Mouse (Mus musculus): ENCODE results near the gene Ncaph2.

Gene Ncaph2

DNA sequence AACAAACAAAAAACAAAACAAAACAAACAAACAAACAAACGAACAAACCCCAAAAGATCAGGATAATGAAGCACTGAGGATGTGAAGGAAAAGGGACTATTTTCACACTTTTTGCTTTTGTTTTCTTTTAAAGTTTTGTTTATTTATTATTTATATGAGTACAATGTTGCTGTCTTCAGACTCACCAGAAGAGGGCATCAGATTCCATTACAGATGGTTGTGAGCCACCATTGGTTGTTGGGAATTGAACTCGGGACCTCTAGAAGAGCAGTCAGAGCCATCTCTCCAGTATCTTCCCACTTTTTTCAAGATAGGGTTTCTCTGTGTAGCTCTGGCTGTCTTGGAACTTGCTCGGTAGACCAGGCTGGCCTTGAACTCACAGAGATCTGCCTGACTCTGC is 12.2 kb upstream of the Ncaph2 start:
- no peak for DNase-seq (ENCODE audit: low spot score)

DNA sequence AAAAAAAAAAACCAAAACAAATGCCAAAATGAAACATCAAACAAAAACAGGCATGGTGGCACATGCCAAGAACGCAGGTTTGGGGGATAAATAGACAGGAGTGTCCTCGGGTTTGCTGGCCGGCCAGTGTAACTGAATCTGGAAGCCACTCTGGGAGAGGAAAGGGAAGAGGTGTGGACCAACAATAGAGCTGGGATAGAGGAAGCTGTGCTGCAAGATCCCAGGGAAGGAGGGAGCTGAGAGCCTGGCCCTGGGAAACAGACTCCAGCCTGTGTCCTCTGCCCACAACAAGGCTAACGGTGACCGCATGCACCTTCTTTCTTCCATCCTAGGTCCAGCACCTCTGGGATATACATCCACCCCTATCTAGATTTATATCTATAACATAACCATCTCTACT is 5.1 kb upstream of the Ncaph2 start:
- no peak for DNase-seq (ENCODE audit: low spot score)

DNA sequence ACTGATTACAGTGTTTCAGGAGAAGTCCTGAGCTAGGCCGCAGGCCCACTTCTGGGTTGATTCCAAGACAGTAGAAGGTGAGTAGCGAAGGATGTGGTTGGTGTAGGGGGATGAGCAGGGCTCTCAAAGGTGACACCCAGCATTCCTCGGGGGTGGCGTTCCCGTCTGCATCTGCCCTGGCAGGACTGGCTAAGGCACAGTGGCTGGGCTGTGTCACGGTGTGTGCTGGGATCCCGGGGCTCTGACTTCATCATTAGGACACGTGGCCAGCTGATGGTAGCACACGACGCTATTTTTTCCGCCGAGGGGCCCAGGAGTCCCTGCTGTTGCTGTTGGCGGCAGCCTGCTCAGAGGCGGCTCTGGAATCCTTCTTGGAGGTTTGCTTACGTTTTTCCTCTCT is 4.2 kb upstream of the Ncaph2 start:
- no peak for DNase-seq (ENCODE audit: low spot score)

DNA sequence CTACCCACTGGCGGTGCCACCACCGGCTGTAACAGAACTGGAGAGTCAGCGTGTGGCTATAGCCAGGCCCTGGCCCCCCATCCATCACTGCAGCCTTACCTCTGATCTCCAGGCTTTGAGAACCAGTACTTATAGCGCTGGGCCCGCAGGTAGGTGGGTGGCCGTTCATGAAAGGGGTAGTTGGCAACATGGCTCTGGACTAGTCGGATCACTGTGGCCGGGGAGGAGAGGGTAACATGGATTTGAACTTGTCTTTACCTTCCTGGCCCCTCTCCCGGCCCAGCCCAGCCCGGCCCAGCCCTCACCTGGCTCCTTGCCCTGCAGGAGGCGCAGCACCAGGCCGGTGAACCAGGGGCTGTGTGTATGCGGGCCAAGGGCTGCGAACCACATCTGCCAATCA is 3.5 kb upstream of the Ncaph2 start:
- DNase-seq (ENCODE audit: low spot score), result no peak

DNA sequence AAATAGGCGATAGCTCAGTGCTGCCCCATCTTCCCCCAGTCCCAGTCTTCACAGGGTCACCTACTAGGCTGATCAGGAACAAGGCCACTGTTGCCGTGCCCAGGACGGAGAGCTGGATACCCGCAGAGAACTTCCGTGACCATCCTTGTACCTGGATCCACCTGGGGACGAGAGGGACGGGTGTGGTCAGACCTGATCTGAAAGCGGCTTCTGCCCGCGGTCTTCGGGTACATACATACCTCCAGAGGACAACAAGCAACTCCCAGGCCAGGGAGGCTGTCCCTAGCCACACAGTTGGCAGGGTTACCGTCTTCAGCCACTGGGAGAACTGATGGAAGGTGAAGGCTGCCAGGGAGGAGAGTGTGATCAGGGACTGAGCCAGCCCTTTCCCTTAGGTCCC is 2.7 kb upstream of the Ncaph2 start:
- DNase-seq (ENCODE audit: low spot score), result no peak

DNA sequence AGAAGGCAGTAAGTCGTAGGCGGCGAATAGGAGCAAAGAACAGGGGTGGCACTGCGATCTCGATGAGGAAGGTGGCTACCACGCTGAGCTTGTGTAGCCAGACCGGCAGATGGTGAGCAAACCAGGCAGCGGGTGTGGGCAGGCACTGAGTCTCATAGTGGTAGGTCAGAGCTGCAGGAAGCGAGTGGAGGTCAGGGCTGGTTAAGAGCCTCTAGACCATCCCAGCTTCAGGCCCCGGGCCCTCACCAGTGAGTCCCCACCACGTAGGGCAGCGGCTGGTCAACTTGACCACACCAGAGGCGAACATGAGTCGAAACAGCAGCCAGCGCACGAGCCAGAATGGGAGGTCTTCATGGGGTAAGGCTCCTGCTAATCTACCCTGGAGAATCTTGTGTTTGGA is 1.7 kb upstream of the Ncaph2 start:
- no peak for DNase-seq (ENCODE audit: low spot score)

DNA sequence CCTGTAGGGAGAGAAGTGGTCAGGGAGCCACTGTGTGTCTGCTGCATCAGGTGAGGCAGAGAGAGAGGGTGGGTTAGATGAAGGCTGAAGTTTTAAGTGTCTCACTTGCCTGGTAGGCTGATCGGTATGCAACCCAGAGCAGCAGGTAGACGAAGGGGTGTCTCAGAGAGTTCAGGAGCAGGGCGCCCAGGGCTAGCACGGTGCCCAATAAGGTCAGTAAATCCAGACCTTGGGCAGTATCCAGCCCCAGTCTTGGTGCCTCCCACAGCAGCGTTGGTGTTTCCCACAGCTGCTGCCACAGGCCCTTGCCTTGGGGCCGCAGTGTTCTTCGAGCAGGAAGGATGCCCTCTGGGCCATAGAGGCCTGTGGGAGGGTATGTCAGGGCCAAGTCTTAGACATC is 1.1 kb upstream of the Ncaph2 start:
- DNase-seq (ENCODE audit: low spot score), result no peak

DNA sequence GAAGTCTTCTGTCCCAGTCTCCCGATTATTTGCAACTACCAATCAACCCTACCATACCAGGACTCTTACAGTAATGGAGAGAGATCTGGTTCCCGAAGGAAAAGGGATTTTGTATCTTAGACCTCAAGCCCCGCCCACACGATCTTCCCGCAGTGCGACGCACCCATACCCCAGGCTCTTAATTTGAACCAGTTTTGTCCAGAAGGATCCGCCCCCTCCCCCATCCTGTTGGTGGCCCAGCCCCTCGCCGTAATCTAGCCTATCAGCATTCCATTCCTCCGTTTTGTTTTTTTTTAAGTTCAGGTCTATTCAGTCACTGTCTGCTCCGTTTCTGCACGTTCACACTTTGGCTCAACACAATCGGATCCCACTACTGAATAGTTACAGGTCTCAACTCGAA is 853 bp downstream of the Ncaph2 start:
- peak; percentile 86 for DNase-seq (ENCODE audit: low spot score)

DNA sequence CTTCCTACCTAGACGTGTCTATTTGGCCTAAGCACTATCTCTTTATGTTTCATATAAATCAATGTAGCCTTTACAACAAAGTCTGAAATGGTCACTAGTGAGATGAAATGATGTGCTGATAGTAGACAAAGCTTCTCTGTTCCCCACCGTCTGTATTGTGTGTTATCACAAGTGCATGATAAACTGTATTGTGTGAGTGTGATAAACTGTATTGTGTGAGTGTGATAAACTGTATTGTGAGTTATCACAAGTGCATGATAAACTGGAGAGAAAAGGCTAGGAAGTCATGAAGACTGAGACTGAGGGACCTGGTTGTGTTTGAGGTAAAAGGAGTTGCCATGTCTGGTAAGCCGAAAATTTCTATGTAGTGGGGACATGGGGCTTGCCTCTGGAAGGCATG is 3.3 kb downstream of the Ncaph2 start:
- DNase-seq (ENCODE audit: low spot score), result no peak

DNA sequence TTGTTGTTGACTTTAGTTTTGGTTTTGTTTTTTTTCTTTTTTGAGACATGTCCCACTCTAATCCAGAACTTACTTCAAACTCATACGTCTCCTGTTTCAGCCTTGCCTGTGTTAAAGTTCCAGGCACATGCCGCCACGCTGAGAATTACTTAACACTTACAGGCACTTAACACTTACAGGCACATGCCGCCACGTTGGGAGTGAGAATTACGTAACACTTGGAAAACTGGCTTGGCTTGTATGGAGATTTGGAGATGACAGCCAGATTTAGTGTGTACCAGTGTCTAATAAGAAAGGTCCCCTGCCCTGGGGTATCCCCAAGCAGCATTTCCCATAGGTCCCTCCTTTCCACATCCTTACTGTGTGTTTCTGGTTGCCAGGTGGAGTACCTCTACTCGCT is 7.5 kb downstream of the Ncaph2 start:
- no peak for DNase-seq (ENCODE audit: low spot score)

DNA sequence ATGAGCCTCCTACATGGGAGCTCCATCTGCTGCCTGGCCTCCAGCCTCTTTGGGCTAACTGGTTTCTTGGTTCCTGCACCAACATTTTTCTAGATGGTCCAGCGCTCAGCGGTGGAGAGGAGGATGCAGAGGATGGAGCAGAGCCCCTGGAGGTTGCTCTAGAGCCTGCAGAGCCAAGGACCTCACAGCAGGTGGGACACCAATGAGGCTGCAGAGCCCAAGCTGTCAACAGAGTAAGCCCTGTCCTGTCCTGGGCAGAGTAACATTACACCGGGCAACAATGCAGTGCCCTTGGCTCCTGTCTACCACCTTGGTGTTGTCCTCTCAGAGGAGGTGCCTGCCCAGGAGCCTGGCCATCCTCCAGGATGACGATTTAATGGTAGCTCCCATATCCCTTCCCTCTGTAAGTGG is 9.6 kb downstream of the Ncaph2 start:
- no peak for DNase-seq (ENCODE audit: low spot score)

DNA sequence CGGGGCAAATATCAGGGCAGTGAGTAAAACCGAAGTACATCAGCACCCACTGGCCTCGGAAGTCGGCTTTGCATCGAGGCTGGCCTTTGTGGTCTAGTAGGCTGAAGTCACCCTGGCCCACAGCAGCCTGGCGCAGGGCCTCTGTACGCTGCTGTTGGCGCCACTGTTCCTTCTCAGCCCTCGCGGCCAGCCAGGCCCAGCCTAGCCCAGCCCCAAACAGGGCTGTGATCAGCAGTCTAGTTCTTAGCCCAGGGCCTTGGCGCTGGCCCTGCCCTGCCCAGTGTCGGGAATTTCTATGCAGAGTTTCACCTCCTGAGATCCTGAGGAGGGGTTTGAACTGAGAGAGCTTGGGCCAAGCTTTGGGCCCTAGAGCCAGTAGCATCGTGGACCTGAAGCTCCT is 16.5 kb downstream of the Ncaph2 start:
- no peak for DNase-seq (ENCODE audit: low spot score)

DNA sequence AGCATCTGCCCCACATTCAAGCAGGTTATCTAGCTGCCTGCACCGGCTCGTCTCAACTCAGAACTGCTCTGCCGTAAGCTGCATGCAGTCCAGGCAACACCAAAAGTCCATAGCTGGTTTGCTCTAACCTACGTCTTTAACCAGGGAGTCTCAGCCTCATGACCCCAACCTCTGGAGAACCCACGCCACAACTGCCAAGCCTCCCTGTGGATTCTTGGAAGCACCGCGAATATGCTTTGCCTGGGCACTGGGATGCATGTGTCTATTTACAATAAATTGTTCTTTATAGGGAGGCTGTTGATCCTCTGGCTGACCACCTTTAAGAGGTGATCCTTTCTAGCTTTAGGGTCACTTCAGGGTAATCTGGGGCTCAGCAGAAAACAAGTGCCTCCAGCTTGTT is 17.0 kb downstream of the Ncaph2 start:
- DNase-seq (ENCODE audit: low spot score), result no peak

DNA sequence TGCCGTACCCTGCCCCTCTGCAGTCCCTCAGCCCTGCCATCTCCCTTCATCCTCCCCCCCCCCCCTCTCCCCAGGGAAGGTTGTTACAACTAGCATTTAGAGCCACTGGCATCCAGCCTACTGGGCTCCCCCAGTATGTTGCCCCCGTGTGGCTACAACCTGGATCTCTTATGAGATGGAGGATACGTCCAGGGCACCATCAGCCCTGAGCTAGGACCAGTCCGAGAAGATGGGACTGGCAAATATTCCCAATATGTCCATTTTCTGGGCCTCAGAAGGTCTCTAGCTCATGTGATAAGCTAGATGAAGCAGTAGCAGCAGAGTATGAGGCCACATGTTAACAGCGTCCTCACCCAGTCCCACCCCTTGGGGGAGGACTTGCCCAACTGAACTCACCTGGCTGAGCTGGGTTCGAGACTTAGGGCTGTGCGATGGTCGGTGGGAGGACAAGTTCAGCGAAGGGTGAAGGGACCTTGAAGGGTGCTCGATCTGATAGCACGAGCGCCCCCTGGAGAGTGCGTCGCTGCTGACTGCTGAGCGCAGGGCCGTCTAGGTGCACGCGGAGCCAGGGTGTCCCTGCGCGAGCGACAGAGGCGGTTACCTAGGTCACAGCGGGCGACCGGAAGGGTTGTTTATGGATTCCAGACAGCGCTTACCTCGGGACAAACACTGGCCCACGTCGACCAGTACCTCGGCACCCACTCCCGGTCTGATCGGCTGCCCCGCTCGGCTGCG is 17.7 kb downstream of the Ncaph2 start:
- peak; percentile 81 for DNase-seq (ENCODE audit: low spot score)

DNA sequence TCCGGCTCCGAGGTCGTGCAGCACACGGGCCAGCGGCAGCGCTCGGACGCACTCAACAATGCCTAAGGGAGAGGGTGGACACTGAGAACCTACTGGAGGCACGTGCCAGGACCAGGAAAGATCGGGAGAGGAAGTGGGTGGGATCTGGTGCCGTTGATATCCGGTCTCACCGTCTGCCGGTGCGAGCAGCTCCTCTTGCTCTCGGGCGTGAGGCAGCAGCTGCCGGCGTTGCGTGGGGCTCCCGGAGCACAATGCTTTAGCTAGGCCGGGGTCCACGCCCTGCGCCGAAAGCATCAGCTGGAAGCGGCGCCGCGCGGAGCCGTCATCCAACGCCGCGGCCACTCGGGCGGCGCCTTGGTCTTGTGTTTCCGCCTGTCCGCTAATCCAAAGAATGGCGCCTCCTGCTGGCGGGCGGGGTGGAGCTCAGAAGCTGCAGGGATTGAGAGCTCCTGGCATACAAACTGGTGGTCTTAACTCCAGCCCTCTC is 18.3 kb downstream of the Ncaph2 start, which contains the start of gene Sco2:
Gene Sco2, minus strand, starts transcription at position 85 of the 487 bp plus-strand sequence.
- DNase-seq (ENCODE audit: low spot score), result peak; percentile 86

DNA sequence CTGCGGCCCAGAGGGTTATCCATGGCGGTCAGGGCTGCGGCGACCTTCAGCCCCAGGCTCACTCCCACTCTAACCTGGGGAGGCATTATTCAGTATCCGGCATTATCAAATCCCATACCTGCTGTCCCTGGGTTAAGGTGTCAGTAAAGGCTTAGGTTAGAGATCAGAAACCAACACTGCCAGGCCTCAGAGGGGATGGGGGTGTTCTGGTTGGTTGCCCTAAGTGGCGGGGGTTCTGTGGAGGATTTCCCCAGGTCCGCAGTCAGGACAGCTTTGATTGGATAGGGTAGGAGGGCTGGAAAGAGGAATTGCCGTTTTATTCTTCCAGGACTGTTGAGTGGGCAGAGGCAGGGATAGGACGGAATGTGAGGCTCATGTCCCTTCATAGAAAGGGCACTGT is 18.8 kb downstream of the Ncaph2 start:
- DNase-seq (ENCODE audit: low spot score), result no peak

DNA sequence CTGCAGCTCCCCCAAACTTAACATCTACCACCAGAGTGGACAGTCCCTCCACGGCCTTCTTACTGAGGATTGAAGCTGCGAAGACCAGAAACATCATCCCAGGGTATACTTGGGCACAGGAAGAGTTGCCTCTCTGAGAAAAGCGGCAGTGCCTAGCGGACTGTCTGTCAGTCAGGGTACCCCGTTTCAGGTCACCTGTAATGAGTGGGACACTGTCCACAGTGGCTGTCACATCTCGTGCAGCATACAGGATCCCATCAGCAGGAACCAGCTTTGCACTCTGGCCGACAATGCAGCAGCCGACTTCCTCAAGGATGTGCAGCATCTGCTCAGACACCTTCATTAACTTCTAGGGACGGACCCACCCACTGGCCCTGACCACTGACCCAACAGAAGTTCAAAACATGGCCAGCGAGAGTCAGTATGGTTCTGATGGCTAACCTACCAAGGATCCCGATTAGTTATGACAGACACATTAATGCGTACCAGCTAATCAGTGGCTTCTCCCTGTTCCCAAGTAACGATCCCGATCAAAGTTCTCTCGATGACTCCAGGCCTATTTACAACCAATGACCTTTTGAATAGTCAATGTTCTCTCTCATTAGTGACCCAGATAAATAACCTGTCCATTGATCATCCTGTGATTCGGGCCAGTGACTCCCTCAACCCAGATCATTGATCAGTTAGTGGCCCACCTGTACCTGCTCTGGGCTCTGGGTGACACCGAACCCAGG is 19.4 kb downstream of the Ncaph2 start:
- DNase-seq (ENCODE audit: low spot score), result no peak

DNA sequence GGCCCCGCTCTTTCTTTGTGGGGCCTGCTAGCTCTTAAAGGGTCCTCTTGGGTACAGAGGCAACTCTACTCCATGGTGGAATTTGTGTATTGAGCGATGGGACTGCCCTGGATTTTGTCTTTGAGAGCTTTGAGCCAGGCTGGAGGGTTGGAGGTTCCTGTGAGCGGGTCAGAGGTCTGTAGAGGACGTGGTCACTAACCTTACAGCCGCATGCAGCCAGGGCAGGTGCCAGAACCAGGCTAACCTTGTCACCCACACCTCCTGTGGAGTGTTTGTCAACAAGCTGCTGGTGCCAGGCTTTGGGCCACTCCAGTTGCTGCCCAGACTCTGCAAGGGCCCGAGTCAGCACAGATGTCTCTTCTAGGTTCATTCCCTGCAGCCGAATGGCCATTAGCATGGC is 20.5 kb downstream of the Ncaph2 start:
- DNase-seq (ENCODE audit: low spot score), result no peak

DNA sequence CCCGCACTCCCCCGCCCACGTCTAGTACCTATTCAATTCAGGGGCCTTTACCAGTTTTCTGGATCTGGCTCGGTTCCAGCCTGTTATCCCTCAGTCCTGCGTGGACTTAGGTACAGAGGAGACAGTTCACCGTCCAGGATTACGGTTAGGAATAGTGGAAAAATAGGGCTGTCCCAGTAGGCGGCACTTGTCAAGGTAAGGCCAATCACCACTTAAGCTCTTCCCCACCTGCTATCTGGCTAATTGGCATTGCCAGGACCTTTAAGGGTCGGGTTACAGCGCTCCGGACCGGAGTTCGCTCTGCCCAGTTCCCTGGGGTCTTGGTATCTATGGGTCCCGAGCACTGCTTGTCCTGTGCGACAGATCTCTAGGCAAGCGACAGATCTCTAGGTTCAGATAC is 21.4 kb downstream of the Ncaph2 start, which contains the start of gene Tymp:
Gene Tymp, minus strand, starts transcription at position 83 of the 400 bp plus-strand sequence.
- DNase-seq (ENCODE audit: low spot score), result no peak

DNA sequence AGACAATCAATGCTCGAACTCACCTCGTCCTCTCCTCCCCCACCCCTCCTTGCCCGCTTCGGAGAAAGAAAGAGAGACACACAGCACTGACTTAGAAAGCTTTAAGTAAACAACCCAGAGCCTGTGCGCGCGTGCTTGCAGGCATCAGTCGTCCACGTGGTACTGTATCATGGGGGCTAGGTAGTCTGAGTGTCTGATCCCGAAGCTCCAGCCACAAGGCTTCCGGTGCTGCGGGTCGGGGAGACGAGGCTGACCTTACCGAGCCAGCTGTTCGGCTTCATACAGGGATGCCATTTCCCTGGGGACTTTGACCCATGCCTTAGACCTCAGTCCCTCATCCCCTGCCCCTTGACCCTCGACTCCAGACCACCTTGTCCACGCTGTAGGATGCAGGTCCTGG is 21.8 kb downstream of the Ncaph2 start:
- no peak for DNase-seq (ENCODE audit: low spot score)

DNA sequence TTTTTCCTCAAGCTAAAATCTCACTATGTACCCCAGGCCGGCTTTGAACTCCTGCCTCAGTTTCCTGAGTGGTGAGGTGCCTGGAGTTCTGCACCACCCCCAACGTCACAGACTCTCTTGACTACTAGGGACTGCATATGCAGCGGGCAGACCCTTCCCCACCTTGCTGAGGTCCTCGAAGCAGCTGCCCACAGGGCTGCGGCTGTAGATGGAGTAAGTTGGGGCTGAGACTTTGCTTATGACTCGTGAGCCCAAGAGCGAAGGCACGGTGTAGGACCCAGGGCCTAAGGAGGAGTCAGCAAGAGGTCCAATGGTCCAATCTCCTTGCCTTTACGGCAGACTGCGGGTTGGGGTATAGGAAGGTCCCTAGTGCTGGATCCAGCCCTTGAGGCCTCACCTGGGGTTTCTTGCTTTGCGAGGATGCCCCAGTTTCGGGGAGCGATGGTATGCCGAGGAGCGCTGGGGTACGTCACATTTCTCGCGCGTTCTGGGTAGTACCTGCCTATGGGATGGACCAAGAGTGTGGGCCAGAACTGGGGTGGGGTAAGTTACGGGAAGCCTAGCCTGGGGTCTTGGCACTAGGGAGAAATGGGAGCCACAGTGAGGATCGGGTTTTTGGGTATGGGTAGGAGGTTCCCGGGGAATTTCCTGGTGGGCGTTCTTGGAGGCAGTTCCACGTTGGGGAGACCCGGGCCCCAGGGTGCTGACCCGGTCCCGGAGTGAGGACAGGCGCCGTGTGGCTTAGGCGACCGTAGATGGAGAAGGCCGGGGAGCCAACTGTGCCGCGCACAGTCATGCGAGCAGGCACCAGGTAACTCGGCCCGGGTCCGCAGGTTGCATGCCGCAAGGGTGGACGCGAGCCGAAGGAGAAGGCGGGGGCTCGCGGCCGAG is 22.7 kb downstream of the Ncaph2 start:
- DNase-seq (ENCODE audit: low spot score), result no peak

DNA sequence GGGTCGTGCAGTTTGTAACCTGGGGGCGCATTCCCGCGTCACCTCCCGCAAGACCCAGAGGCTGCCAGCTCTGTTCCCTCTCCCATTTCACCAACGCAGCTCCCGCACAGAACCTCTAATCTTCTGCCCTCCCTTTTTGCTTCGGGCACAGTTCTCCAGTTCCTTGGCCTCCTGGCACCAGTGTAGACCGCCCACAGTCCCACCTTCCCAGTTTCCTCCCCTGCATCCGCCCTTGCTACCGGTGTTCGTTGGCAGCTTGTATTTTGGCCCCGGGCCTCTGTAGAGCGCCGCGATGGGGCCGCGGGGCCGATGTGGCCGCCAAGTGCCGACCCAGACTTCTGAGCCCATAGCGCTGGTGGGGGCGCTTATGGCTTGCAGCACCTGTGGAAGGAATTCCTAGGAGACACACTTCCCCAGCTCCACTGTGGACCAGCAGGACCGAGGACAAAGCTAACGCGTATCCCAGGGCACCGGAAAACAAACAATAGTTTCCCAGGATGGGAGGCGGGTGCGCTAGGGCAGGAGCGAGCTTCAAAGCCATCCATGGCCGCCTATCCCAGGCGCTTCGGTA is 23.4 kb downstream of the Ncaph2 start, which contains the start of gene Odf3b:
Gene Odf3b, minus strand, starts transcription at position 452 of the 571 bp plus-strand sequence.
- no peak for DNase-seq (ENCODE audit: low spot score)
